Mouse (Mus musculus) right cerebral cortex, postnatal 25 days (tissue): ENCODE data around the gene Psmg3.

ENCODE experiments used
- DNase-seq: peaks from one replicate; pipeline ENCODE4 v3.0.0; 2022

Gene Psmg3

DNA sequence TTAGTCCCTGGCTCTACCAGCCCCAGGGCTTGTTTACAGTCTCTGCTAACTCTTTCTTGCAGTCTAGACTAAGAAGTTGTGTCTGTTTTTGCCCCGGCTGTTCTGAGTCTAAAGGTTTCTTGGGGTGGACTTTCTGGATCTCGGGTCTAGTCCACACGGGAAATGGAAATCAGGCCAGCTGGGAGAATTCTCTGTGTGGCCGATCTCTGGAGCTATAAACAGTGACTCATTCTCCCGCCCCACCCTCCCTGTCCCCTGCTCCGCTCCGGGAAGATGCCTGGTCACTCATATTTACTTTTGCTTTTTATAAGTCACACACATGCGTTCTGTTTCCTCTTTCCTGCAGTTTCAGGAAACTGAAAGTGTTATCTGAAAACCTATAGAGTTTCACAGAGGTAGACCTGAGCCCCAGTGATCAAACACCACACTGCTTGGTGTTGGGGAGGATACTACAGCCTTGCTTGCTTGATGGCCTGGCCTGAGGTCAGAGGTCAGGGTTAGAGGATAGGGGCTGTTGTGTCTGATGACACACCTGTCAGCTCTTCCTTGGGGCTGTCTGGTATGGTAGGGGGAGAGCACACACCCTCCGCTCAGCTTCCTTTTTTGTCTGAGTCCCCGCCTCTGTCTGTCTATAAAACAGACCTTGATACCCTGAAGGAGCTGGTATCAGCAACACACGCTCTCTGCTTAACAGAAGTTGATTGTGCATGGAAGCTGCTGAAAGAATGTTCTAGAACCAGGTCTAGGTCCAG lies 33.2 kb downstream of the Psmg3 start:
- no peak for DNase-seq

DNA sequence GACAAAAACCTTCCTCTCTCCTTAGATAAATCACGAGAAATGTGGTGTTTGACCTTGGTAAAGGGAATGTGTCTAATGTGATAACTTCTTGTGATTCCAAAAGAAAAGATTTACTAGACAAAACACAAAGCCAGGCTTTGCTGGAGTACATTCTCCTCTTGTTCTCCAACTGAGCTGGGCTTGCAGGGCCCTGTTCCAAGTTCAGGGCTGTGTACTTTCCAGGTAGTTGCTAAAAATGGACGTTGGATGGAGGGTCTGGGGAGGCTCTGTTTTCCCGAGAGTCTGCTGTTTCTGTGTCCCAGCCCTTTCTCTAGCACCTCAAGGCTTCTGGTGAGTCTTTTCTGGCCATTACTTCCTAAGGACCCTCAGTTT lies 33.7 kb downstream of the Psmg3 start:
- DNase-seq = no peak

DNA sequence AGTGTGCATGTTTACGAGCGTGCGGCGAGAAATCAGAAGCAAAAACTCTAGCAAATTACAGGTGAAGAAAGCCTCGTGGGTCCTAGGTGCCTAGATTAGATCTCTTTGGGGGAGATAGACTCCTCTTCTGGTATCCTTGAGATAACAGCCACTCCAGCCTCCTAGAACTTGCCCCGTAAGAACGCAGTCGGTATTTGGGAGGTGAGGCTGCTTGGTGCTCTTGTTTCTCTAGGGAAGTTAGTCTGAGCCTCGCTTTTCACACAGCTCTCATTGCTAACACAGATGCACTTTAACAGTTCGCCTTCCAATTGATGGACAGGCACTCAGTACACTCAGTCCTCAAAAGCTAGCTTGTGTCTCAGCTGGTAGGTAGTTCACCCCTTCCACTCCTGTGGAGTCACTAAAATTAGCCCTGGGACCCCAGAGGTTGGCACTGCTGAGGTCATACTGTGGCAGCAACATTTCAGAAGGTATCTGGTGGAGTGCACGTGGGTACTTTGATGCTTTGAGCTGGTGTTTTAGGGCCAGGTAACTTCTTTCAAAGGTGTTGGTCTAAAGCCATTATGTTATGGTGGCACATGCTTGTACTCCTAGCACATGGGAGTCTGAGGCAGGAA lies 34.4 kb downstream of the Psmg3 start:
- DNase-seq = no peak

DNA sequence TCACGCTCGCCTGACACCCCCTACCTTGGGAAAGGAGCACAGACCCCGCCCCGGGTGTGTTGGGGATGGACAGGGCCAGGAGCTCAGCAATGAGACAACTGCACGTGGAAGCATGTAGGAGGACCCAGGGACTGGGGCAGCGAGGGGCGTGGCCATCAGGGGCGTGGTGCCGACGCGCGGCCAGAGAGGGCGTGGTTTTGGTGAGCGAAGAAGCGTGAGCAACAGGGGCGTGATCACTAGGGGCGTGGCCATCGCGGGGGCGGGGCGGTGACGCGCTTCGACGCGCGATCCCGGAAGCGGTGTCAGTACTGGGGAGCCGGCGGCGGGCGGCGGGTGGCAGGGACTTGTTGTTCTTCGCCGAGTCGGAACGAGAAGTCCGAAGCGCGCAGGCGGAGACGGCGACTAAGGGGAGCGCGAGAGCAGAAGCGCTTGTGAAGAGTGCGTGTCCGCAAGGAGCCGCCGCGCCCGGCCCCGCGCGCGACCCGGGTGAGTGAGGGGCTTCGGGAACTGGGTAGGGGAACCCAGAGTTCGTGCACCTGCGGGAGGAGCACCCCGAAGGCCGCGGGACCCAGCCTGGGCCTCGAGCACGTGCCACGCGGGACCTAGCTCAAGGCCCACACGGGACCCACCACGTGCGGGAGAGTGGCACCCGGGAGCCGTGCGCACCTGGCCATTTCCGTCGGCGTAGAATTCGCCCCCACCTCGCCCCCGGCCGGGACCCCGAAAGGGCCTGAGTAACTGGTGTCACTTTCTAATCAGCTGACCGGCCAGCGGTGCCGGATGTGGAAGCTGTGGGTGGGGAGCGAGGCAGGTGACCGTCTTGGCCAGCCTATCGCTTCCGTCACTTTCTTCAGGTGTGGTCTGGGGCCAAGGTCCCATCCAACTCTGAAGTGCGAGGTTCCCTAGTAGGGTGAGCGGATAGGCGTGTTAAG lies 35.2 kb downstream of the Psmg3 start, which contains the start of gene Mafk:
Gene Mafk, plus strand, starts transcription at position 287 of the 932 bp plus-strand sequence.
- DNase-seq = peak; percentile 90

DNA sequence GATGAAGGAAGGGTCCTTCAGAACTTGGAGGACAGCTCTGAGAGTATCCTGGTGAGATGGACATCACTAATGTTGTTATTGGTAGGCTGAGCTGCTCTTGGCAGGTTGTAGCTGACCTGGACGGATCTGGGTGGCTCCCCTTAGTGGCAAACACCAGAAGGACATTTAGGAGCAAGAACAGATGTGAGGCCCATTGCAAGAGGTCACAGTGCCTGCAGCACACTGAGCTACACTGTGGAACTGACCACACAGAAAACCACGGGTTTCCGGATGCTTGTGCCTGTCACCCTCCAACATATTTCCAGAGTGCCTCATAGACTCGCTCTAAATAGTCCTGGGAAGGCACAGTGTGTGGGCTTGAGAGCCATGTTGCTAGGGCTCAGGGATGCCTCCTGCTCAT lies 37.2 kb downstream of the Psmg3 start:
- no peak for DNase-seq

DNA sequence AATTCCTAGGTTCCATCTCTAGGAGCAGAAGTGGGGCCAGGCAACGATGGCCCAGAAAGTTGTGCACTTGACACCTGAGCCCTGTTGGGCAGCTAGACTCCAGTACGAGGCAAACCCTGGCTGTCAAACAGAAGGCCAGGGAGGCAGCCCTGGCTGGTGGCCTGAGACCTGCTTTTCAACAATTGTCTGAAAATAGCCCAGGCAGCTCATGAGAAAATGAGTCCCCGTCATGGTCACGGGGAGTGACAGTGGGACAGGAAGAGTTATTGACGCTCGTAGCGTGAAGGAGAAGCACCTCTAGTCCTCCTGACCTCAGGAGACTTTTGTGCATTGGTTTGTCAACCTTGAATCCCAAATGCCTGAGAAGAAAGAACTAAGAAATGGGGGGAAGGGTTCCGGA lies 45.3 kb downstream of the Psmg3 start:
- DNase-seq = no peak

DNA sequence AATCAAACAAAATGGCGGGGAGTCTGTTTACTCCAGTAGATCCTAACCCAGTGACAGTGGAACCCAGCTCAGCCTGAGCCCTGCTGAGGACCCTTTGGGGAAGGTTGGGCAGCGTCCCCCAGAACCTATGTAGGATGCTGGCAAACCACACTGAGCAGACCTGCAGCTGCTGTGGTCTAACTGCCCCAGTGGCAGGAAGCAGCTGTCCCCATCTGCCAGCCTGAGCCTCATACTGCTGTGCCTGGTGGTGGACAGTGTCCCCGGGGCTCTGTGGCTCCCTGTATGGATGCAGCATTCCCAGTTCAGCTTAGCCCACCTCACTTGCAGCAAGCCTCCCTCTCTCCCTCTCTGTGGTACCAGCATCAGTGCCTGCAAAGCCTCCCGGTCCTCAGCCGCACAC lies 49.7 kb downstream of the Psmg3 start:
- DNase-seq = no peak

DNA sequence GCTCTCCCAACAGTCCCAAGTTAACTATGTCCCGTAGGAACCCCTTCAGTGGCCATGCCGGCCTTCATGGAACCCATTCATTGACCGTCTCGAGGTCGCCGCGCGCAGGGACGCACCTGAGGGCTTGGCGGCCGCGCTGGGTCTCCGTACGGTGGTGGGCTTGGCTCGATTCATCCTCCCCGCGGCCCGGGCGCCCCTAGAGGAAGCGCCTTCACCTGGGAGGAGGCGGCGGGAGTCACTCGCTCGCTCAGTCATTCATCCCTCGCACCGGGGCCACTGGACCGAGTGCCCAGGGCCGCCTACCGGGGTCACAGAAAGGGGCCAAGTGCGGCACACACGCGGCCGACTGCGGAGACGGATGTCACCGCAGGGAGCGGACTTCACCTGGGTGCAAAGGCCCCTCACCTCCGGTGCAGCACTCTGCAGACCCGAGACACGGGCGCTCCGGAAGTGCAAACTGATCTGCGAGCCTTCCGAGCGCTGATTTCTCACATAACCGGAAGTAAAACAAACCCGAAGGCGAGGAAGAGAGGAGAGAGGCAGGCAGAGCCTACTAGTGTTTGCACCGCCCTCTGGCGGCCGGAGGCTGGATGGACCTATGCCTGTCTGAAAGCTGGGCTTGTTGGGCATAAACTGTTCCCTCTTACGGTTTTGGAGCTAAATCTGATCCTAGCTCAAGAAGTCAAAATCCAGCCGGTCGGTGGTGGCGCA lies 51.3 kb downstream of the Psmg3 start, which contains the start of gene Ints1:
Gene Ints1, minus strand, starts transcription at position 459 of the 711 bp plus-strand sequence.
- peak; percentile 92 for DNase-seq
